Mouse (Mus musculus) embryonic stem cell, embryonic (primary cell): ENCODE measurements at regions not wholly inside any gene's neighbourhood (a gene's known extent, or its start where the extent isn't known, plus 50 kb on each side); places are given as distances from the start of the nearest gene placed in this dataset.

Source experiments
- CTCF ChIA-PET, 4 experiments: fragments of 300-600 bp in 2 of 4; fragments of 350-600 bp in 2 of 4; sonication (Branson Sonifier 250); formaldehyde crosslinking; loops; one replicate each; lab custom pipeline; 2022; ENCODE audit warnings: inconsistent platforms in 2 of 4; lab: Charles Lee
- POLR2A ChIA-PET, 4 experiments: fragments of 300-600 bp in 2 of 4; fragments of 350-600 bp in 2 of 4; sonication (Branson Sonifier 250); formaldehyde crosslinking; loops; one replicate each; lab custom pipeline; 2022; ENCODE audit warnings: antibody characterized with exemption in 4 of 4, inconsistent platforms in 1 of 4; lab: Charles Lee

GRCm38 (mm10) chr14:25268090-25268631 is 190.8 kb upstream of the Zmiz1 start:
- POLR2A ChIA-PET = no interaction called here
- CTCF ChIA-PET = interaction anchor here in 1 of 4 experiments (0.5 kb wide), 1 partner anchor 62 kb away, joined by 3 read pairs; no protein-coding TSS in a partner anchor

- POLR2A ChIA-PET = interaction anchor here in 2 of 4 experiments (0.6 to 1.2 kb wide), 3 partner anchors 154 to 294 kb away, joined by 3 to 4 read pairs (median 3); no protein-coding TSS in a partner anchor
- CTCF ChIA-PET = no interaction called here
Observed at GRCm38 (mm10) chr14:25270227-25270876, 188.6 kb upstream of the Zmiz1 start.

GRCm38 (mm10) chr14:25272366-25273156 is 186.4 kb upstream of the Zmiz1 start:
- POLR2A ChIA-PET = interaction anchor here in 1 of 4 experiments (0.6 kb wide), 1 partner anchor 141 kb away, joined by 6 read pairs; no protein-coding TSS in a partner anchor
- CTCF ChIA-PET = interaction anchor here in 2 of 4 experiments (0.6 kb wide), 2 partner anchors 23 to 66 kb away, joined by 3 to 5 read pairs; no protein-coding TSS in a partner anchor

- ChIA-PET POLR2A (interaction anchor here in 1 of 4 experiments (0.6 kb wide), 1 partner anchor 19 kb away, joined by 3 read pairs; no protein-coding TSS in a partner anchor), CTCF (no interaction called here)
Observed at GRCm38 (mm10) chr14:25279751-25280150, 179.2 kb upstream of the Zmiz1 start.

GRCm38 (mm10) chr14:25292557-25292956 is 166.4 kb upstream of the Zmiz1 start:
- POLR2A ChIA-PET = interaction anchor here in 1 of 4 experiments (1.5 kb wide), 1 partner anchor 21 kb away, joined by 3 read pairs; no protein-coding TSS in a partner anchor
- CTCF ChIA-PET = no interaction called here

GRCm38 (mm10) chr14:25294226-25294625 is 164.8 kb upstream of the Zmiz1 start:
- ChIA-PET CTCF (no interaction called here), POLR2A (no interaction called here)

GRCm38 (mm10) chr14:25295688-25296350 is 163.2 kb upstream of the Zmiz1 start:
- CTCF ChIA-PET = interaction anchor here in 1 of 4 experiments (0.6 kb wide), 1 partner anchor 23 kb away, joined by 3 read pairs; no protein-coding TSS in a partner anchor
- POLR2A ChIA-PET = no interaction called here

GRCm38 (mm10) chr14:25299673-25300190 is 159.3 kb upstream of the Zmiz1 start:
- POLR2A ChIA-PET = interaction anchor here in 1 of 4 experiments (0.7 to 0.8 kb wide), 2 partner anchors 38 to 260 kb away, joined by 3 read pairs; no protein-coding TSS in a partner anchor

GRCm38 (mm10) chr14:25301336-25302031 is 157.5 kb upstream of the Zmiz1 start:
- CTCF ChIA-PET = no interaction called here
- POLR2A ChIA-PET = interaction anchor here in 1 of 4 experiments (1.4 kb wide), 1 partner anchor 11 kb away, joined by 4 read pairs; no protein-coding TSS in a partner anchor

More at GRCm38 (mm10) chr14:25299673-25300190, 159.3 kb upstream of the Zmiz1 start:
- CTCF ChIA-PET = interaction anchor here (0.6 to 1.0 kb wide), 4 partner anchors 266 to 355 kb away, joined by 3 to 4 read pairs (median 3); no protein-coding TSS in a partner anchor

- ChIA-PET CTCF (no interaction called here), POLR2A (interaction anchor here in 1 of 4 experiments (1.5 kb wide), 1 partner anchor 14 kb away, joined by 4 read pairs; no protein-coding TSS in a partner anchor)
Observed at GRCm38 (mm10) chr14:25304391-25304851, 154.6 kb upstream of the Zmiz1 start.

GRCm38 (mm10) chr14:25306166-25306565 is 152.8 kb upstream of the Zmiz1 start:
- CTCF ChIA-PET = no interaction called here
- POLR2A ChIA-PET = no interaction called here

- POLR2A ChIA-PET = interaction anchor here in 1 of 4 experiments (0.6 kb wide), 1 partner anchor 270 kb away, joined by 6 read pairs; no protein-coding TSS in a partner anchor
- CTCF ChIA-PET = no interaction called here
Observed at GRCm38 (mm10) chr14:25306961-25307654, 151.9 kb upstream of the Zmiz1 start.

GRCm38 (mm10) chr14:25308051-25308450 is 150.9 kb upstream of the Zmiz1 start:
- ChIA-PET POLR2A (interaction anchor here in 3 of 4 experiments (0.6 kb wide), 3 partner anchors 23 to 238 kb away, joined by 3 to 4 read pairs (median 3); no protein-coding TSS in a partner anchor), CTCF (no interaction called here)

- ChIA-PET POLR2A (no interaction called here), CTCF (no interaction called here)
Observed at GRCm38 (mm10) chr14:25310671-25311151, 148.3 kb upstream of the Zmiz1 start.

- CTCF ChIA-PET = no interaction called here
- POLR2A ChIA-PET = no interaction called here
Observed at GRCm38 (mm10) chr14:25311475-25311874, 147.5 kb upstream of the Zmiz1 start.

GRCm38 (mm10) chr14:25312135-25312534 is 146.8 kb upstream of the Zmiz1 start:
- ChIA-PET CTCF (interaction anchor here in 1 of 4 experiments (0.9 kb wide), 1 partner anchor 51 kb away, joined by 3 read pairs; no protein-coding TSS in a partner anchor), POLR2A (no interaction called here)
